Mouse (Mus musculus): ENCODE measurements at regions not wholly inside any gene's neighbourhood (a gene's known extent, or its start where the extent isn't known, plus 50 kb on each side); places are given as distances from the start of the nearest gene placed in this dataset.
A peak's percentile ranks its signal among the peaks of the same experiment; 100 is the strongest.

DNA sequence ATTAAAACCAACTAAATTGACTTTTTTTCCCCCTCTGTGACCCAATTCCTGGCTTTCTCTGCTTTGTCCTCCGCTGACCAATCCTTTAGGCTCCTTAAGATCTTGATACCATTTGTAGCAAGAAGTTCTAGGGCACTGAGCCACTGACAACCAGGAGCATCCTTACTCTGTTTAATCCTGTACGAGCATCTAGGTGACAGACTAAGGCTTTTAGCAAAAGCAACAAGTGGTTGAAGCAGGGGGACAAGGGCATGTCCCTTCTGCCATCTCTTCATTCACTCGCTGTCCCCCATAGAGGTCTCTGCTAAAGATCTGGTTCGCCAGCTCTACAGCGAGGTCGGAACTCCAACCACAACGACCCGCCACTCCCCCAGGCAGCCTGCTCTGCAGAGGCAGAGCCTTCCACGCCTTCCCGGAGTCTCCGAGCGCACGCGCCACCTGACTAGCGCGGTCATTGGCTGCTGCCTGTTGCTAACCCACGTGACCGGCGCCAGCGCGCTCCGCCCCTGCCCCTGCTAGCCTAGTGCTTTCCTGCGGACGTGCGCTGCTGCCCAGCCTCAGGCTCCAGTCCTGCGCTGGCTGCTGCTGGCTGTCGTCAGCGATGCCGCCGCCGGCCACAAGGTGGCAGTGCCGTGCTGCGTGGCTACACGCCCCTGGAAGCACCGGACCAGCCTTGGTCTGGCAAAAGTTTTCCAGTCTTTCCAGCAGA, 79.7 kb downstream of the Cd83 start:
- H3K36me3 ChIP-seq (replicated peaks; ENCODE audit: insufficient read depth, low read length), result no peaks in the 10 kb centered on the region
- H3K27me3 ChIP-seq (ENCODE audit: insufficient read depth, low read length), result no peaks in the 10 kb centered on the region
- WGBS (ENCODE audit: insufficient replicate concordance), result 1% methylated on average over 35 of the region's 35 CpGs
- no peak overlapping the region for H3K27ac ChIP-seq (ENCODE audit: low read depth)
- peaks cover 9% of the 10 kb centered on the region for H3K4me1 ChIP-seq (ENCODE audit: insufficient read depth)
- 0 out of 2 replicates have a peak overlapping the region, but pooled peaks have one; percentile 38 for H3K9ac ChIP-seq (replicated peaks)
- no peak for TF ChIP-seq EP300 (IDR thresholded peaks at IDR 0.05; ENCODE audit: low read depth)
- TF ChIP-seq CTCF (IDR thresholded peaks at IDR 0.05; ENCODE audit: low read depth), result peak; percentile 100
- H3K9me3 ChIP-seq (ENCODE audit: low read length), result no peaks in the 10 kb centered on the region
- ATAC-seq, result peak; percentile 98
- peak; percentile 95 for DNase-seq
- peak overlapping the region; percentile 34 for H3K4me3 ChIP-seq (ENCODE audit: low read depth, low read length)
- peak overlapping the region; percentile 72 for H3K4me2 ChIP-seq (ENCODE audit: low read depth, low read length)

DNA sequence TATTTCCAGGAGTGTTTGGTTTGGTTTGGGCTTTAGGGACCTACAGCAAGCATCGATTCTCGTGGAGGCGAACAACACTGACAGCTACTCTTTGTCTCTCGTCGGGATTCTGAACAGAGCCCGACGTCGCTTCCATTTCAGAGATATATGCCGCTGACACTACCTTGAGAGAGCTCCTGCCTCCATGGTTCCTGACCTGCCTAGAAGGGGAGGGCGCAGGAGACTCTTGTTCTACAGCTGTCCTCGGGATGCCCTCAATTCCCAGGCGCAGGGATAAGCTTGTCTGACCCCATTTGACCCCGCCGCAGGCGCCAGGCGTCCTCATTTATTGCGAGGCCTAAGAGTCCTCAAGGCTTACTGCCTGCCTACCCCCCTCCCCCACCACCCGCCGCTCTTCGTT, 80.5 kb downstream of the Cd83 start:
- DNase-seq, result peak; percentile 21

DNA sequence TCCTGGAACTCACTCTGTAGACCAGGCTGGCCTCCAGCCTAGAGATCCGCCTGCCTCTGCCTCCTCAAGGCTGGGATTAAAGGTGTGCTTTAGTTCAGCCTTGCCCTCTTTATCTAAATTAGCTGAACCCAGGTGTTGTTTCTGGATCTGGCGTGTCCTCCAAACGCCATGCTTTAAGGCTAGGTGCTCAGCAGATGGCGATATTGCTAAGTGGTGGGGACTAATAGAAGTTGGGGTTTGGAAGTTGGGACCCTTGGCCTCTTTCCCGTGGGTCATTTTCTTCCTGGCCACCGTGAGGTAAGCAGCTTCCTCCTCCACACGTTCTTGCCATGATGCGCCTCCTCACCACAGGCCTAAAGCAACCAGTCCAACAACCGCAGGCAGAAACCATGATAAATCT, 91.3 kb downstream of the Cd83 start:
- DNase-seq, result no peak
- H3K9ac ChIP-seq (replicated peaks), result no peak overlapping the region
- 63% methylated on average over 9 of the region's 9 CpGs for WGBS (ENCODE audit: insufficient replicate concordance)
- no peaks in the 10 kb centered on the region for H3K4me1 ChIP-seq (ENCODE audit: insufficient read depth)
- H3K27ac ChIP-seq (ENCODE audit: low read depth), result no peak overlapping the region
- no peaks in the 10 kb centered on the region for H3K9me3 ChIP-seq (ENCODE audit: low read length)
- no peak for TF ChIP-seq EP300 (IDR thresholded peaks at IDR 0.05; ENCODE audit: low read depth)
- peak; percentile 41 for TF ChIP-seq CTCF (IDR thresholded peaks at IDR 0.05; ENCODE audit: low read depth)
- H3K27me3 ChIP-seq (ENCODE audit: insufficient read depth, low read length), result no peaks in the 10 kb centered on the region
- no peak overlapping the region for H3K4me2 ChIP-seq (ENCODE audit: low read depth, low read length)
- no peak for ATAC-seq
- H3K4me3 ChIP-seq (ENCODE audit: low read depth, low read length), result no peak overlapping the region
- no peaks in the 10 kb centered on the region for H3K36me3 ChIP-seq (replicated peaks; ENCODE audit: insufficient read depth, low read length)

More for the DNA sequence above, 80.5 kb downstream of the Cd83 start:
- Histone ChIP-seq H3K4me3 (ENCODE audit: low read depth, low read length) (peak overlapping the region; percentile 34), H3K4me2 (ENCODE audit: low read depth, low read length) (peak overlapping the region; percentile 72), H3K4me1 (ENCODE audit: insufficient read depth) (peaks cover 9% of the 10 kb centered on the region), H3K9me3 (ENCODE audit: low read length) (no peaks in the 10 kb centered on the region), H3K27ac (ENCODE audit: low read depth) (no peak overlapping the region), H3K9ac (replicated peaks) (peak overlapping the region; percentile 38; the same call in 1 of the 2 replicates), H3K36me3 (replicated peaks; ENCODE audit: insufficient read depth, low read length) (no peaks in the 10 kb centered on the region), H3K27me3 (ENCODE audit: insufficient read depth, low read length) (no peaks in the 10 kb centered on the region)
- TF ChIP-seq EP300 (IDR thresholded peaks at IDR 0.05; ENCODE audit: low read depth), result no peak
- peak; percentile 19 for ATAC-seq
- 17% methylated on average over 20 of the region's 20 CpGs for WGBS (ENCODE audit: insufficient replicate concordance)

DNA sequence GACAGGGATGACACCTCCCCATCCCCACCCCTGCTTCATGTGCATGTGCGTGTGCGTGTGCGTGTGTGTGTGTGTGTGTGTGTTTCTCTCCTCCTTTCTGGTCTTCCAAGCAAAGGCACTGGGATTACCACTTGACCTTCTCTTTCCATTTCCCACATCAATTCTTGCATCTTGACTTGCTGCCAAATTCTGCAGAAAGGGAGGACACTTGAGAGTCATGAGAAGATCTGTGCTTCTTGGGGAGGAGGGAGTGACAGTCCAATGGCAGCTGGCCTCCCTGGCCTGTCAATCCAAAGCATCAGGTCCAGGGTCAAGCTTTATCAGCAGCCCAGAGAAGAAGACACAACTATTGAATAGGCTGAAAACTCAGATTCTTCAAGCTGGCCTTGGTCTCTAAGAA, 102.7 kb downstream of the Cd83 start:
- no peak for DNase-seq
- H3K27ac ChIP-seq (ENCODE audit: low read depth), result no peak overlapping the region
- TF ChIP-seq CTCF (IDR thresholded peaks at IDR 0.05; ENCODE audit: low read depth) (no peak), EP300 (IDR thresholded peaks at IDR 0.05; ENCODE audit: low read depth) (no peak)
- H3K9ac ChIP-seq (replicated peaks), result no peak overlapping the region
- peaks cover 6% of the 10 kb centered on the region; the same call in 1 of the 2 replicates for H3K9me3 ChIP-seq (ENCODE audit: low read length)
- no peak for ATAC-seq
- WGBS (ENCODE audit: insufficient replicate concordance), result 97% methylated on average over 3 of the region's 3 CpGs
- H3K4me2 ChIP-seq (ENCODE audit: low read depth, low read length), result no peak overlapping the region
- no peaks in the 10 kb centered on the region for H3K4me1 ChIP-seq (ENCODE audit: insufficient read depth)
- no peak overlapping the region for H3K4me3 ChIP-seq (ENCODE audit: low read depth, low read length)
- H3K36me3 ChIP-seq (replicated peaks; ENCODE audit: insufficient read depth, low read length), result no peaks in the 10 kb centered on the region
- H3K27me3 ChIP-seq (ENCODE audit: insufficient read depth, low read length), result no peaks in the 10 kb centered on the region

DNA sequence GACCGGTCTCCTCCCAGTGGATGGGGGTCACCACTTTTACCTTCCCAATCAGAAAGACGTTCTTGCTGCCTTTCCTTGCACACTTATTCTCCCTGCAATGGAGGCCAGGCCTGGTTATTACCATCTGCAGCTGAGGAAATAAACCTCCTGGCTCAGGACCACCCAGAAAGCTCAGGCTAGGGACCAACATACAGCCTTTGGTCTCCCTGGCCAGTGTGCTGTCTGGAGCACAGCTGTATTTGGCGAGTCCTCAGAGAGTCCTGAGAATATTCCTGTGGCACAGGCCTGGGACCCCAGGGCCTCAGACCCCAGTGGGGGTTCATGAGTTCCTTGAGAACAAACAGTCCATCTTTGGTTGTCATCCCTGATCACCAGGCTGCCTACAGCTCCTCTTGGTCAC, 107.4 kb downstream of the Cd83 start:
- H3K27ac ChIP-seq (ENCODE audit: low read depth), result no peak overlapping the region
- no peak overlapping the region for H3K4me3 ChIP-seq (ENCODE audit: low read depth, low read length)
- no peaks in the 10 kb centered on the region for H3K4me1 ChIP-seq (ENCODE audit: insufficient read depth)
- no peak overlapping the region for H3K9ac ChIP-seq (replicated peaks)
- ATAC-seq, result no peak
- no peaks in the 10 kb centered on the region for H3K36me3 ChIP-seq (replicated peaks; ENCODE audit: insufficient read depth, low read length)
- H3K27me3 ChIP-seq (ENCODE audit: insufficient read depth, low read length), result no peaks in the 10 kb centered on the region
- H3K9me3 ChIP-seq (ENCODE audit: low read length), result peaks cover 6% of the 10 kb centered on the region; the same call in 1 of the 2 replicates
- 73% methylated on average over 3 of the region's 3 CpGs for WGBS (ENCODE audit: insufficient replicate concordance)
- DNase-seq, result no peak
- no peak for TF ChIP-seq EP300 (IDR thresholded peaks at IDR 0.05; ENCODE audit: low read depth)
- TF ChIP-seq CTCF (IDR thresholded peaks at IDR 0.05; ENCODE audit: low read depth), result no peak
- H3K4me2 ChIP-seq (ENCODE audit: low read depth, low read length), result no peak overlapping the region

DNA sequence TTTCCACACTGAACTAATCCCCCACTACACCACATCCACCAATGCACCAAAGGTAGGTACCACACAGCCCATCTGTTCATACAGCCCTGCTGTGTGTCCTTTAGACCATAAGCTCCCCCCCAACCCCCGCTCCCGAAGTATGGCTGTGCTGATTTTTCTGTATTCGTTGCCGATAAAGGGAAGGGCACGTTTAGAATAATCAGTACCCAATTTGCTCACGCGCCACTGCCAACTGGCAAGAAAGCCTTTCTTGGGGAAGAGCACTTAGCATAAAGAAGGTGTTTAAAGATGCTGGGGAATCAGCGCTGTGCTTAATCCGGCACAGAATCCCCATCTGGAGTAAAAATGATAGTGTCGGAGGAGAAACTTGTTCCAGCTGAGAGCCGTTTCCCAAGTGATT, 111.4 kb downstream of the Cd83 start:
- no peak overlapping the region for H3K9ac ChIP-seq (replicated peaks)
- no peak overlapping the region for H3K4me2 ChIP-seq (ENCODE audit: low read depth, low read length)
- no peak overlapping the region for H3K4me3 ChIP-seq (ENCODE audit: low read depth, low read length)
- no peaks in the 10 kb centered on the region for H3K9me3 ChIP-seq (ENCODE audit: low read length)
- DNase-seq, result no peak
- H3K4me1 ChIP-seq (ENCODE audit: insufficient read depth), result no peaks in the 10 kb centered on the region
- H3K27ac ChIP-seq (ENCODE audit: low read depth), result no peak overlapping the region
- no peaks in the 10 kb centered on the region for H3K36me3 ChIP-seq (replicated peaks; ENCODE audit: insufficient read depth, low read length)
- TF ChIP-seq EP300 (IDR thresholded peaks at IDR 0.05; ENCODE audit: low read depth) (no peak), CTCF (IDR thresholded peaks at IDR 0.05; ENCODE audit: low read depth) (no peak)
- H3K27me3 ChIP-seq (ENCODE audit: insufficient read depth, low read length), result no peaks in the 10 kb centered on the region
- 81% methylated on average over 11 of the region's 11 CpGs for WGBS (ENCODE audit: insufficient replicate concordance)
- no peak for ATAC-seq
